Mouse (Mus musculus) T-helper 1 cell (primary cell): ENCODE results near the gene H6pd.

ENCODE experiments used
- in situ Hi-C: fragments of 300-600 bp; cut with MboI, MseI; formaldehyde crosslinking; loops from one replicate; pipeline ENCODE4 v1.15.1; 2025; ENCODE audit warnings: high pct_unique_total_duplicates

H6pd gene

DNA sequence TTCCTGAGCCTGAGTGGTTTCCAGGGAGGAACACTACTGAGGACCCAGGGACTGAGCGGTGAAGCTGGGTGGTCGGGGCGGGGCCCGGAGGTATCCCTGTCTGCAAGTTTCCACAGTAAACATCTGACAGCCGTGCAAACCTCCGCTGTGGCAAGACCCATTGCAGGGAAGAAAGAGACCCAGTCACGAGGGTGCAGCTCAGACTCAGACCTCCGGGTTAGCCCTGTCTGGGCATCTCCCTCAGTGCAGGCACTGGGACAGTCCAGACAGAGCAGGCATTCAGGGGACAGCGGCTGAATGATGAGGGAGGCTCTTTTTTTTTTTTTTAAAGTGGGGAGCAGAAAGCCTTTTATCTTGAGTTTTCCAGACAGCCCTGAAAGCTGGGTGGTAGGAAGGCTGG, 63.6 kb downstream of the H6pd start:
- in situ Hi-C loops, result no loop called here

GRCm38 (mm10) chr4:149944214-149944613, 64.6 kb downstream of the H6pd start:
- in situ Hi-C loops, result no loop called here

- in situ Hi-C loops, result no loop called here
Measured at GRCm38 (mm10) chr4:149942831-149943741, 65.7 kb downstream of the H6pd start.

DNA sequence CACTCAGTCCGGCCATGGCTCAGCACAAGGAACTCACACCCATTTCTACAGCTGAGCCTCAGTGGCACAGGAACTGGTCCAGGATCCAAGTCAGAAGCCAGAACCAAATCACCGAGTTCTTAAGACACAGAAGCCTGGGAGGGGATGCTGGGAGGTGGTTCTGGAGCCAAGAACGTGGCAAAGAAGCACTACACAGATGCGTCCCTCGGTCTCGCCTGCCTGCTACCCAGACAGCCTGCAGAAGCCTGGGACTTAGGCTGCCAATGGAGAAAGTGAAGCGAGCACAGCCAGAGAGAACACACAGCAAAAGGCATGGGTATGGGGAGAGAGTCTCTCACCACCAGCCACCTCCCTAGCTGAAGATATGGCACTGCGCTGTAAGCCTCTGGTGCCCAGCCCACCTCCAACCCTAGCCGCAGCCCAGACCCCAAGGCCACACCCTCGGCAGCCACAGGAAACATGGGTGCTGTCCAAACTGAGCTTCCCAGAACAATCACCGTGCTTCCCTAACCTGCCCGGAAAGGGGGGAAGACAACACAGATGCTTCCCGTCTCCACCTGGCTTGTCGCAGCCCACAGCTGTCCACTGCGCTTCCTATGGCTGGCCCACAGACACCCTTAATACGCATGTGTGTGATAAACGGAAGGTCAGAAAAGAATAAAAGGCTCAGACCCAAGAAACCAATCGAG, 67.6 kb downstream of the H6pd start:
- in situ Hi-C loops, result no loop called here

DNA sequence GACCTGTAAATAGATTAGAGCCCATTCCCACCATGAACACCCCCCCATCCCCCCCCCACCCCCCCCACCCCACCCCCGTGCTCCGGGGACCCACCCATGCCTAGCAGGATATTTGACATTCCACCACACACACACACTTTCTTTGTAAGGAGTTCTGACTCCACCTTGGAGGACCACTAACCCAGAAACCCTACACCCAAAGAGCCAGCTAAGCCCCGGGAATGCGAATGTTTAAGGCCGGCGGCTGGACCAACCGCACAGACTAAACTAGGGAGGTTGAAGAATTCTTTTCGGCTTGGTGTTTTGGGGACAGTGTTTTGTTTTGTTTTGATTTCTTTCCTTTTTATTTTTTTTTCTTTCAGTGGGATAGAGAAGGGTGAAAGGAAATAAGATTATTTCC, 70.1 kb downstream of the H6pd start:
- in situ Hi-C loops, result loop anchor here (10.0 kb wide), 1 partner anchor 1604 kb away; no protein-coding TSS in a partner anchor

DNA sequence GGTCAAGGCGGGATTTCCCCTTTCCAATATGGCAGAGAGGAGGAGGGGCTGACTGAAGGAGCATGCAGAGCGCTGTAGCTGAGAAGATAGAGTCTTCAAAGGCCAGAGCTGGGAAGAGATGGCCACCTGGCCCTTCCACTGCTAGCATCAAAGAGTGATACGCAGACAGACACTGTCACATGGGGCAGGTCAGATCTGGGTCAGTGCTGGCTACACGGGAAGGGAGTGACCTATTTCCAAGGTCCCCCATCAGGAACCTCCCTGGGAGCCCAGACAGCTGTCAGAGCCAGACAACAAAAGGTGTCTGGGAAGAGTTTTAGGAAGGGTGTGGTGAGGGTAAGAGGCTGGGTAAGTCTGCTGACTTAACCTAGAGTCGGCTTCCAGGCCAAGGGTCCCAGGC, 71.9 kb downstream of the H6pd start:
- in situ Hi-C loops, result loop anchor here (10.0 kb wide), 1 partner anchor 1602 kb away; no protein-coding TSS in a partner anchor

DNA sequence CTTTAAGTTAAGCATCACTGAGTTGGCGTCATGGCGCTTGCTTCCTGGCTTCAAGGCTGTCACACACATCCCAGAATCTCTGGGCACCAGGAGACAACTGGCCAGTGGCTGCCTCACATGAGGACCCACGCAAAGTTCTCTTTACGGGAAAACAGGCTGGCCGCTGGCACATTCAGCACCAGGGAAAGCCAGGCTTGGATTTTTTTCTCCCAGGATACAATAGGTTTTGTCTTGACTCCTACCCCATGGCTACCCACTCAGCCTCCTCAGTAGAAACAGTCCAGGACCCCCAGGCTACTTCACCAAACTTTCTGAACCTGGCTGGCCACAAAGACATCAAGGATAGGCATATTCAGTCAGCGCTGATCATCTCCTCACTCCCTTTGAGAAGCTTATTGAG, 73.4 kb downstream of the H6pd start:
- in situ Hi-C loops, result loop anchor here (10.0 kb wide), 1 partner anchor 1601 kb away; no protein-coding TSS in a partner anchor

DNA sequence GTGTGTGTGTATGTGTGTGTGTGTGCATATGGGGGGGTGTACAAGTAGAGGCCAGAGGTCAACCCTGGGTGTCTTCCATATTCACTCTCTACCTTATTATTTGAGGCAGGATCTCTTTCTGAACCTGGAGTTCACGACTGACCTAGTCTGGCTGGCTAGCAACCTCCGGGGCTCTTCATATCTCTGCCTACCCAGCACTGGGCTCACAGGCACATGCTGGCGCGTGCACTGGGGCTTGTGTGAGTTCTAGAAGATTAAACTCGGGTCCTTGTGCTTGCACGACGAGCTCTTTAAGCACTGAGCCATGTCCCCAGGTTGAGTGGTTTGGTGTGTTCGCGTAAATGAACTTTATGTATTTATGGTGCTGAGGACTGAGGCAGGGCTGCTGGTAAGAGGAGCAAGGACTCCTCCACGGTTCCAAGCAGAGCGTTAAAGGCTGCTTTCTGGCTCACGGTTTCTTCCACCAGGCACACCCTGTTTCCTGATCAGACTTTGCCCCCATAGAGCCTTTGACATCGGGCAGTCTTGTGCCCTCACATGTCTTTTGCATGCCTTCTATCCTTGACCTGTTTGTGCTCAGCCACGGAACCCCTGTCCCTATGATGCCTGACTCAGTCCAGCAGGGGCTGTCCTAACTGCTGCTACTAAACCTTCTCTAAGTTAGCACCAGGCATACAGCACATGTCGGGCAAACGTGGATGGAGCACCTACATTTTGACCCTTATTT, 75.1 kb downstream of the H6pd start:
- in situ Hi-C loops, result loop anchor here (10.0 kb wide), 1 partner anchor 1599 kb away; no protein-coding TSS in a partner anchor

GRCm38 (mm10) chr4:149933025-149933424, 75.8 kb downstream of the H6pd start:
- in situ Hi-C loops, result loop anchor here (10.0 kb wide), 1 partner anchor 1598 kb away; no protein-coding TSS in a partner anchor

DNA sequence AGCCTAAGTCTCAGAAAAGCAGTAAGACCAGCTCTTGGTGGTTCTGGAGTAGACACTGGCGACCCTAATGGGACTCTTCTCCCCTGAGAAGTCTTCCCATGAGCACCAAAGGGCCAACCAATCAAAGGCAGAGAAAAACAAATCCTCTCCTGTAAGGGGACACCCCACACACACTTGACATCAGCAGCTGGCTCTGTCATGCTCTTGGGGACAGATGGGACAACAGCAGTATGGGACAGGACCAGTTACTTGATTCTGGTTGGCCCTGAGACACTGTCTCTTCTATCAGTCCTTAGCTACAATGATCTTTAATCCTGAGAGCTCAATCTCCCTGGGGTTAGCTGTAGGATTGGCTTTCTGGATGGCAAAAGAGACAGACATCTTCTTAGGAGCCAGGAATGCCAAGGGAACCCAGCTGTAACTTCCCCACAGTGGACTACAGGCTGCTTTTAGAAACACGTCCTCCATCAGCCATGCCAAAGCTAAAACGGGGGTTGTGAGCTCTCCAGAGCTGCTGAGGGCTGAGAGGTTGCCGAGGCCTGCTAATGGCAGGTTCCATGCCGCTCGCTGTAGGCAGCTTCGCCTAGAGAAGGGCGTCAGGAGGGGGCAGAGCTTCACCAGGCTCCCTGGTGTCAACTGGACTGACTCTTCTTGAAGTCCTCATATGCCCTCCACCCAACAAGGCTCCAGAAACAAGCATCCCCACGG, 76.6 kb downstream of the H6pd start:
- in situ Hi-C loops, result loop anchor here (10.0 kb wide), 1 partner anchor 1597 kb away; no protein-coding TSS in a partner anchor

GRCm38 (mm10) chr4:149930755-149931154, 78.1 kb downstream of the H6pd start:
- in situ Hi-C loops, result loop anchor here (10.0 kb wide), 1 partner anchor 1596 kb away; no protein-coding TSS in a partner anchor
